Mouse (Mus musculus): ENCODE measurements around the gene E2f4. TPM values are rescaled to one million over a fixed set of nuclear protein-coding genes. Genes with fewer than 3 reads are reported as not detected.

Gene E2f4
- total and polyA plus RNA-seq, 2 experiments from 2014 or later = 28.3 to 39.2 TPM

DNA sequence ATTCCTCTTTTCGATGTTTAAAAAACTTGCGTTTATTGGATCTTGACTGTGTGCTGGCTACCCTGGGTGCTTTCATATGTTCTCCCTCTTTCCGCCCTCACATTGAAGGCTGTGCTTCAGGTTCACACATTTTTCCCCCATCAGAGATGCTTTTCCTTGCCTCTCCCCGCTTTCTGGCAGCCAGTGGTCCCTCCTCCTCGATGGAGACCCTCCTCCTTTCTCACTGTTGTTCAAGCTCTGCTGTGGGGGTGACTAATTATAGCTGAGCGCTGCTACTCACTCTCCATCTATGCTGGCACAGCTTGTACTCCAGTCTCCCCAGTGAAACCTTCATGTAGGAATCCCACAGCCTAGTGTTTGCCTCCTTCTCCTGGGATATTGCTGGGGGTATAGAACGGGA lies 52.7 kb downstream of the E2f4 start:
- H3K9ac ChIP-seq (replicated peaks; ENCODE audit: low read length) = peak overlapping the region; percentile 77; the same call in 1 of the 2 replicates
- DNase-seq (ENCODE audit: low spot score) (peak; percentile 43), ATAC-seq (no peak)
- H3K36me3 ChIP-seq (ENCODE audit: insufficient read depth, low read length) = no peaks in the 10 kb centered on the region; the same call in 1 of the 2 replicates
- no peaks in the 10 kb centered on the region for H3K27me3 ChIP-seq (ENCODE audit: insufficient read depth, low read length)
- peak overlapping the region; percentile 77 for H3K4me3 ChIP-seq (ENCODE audit: low read length)
- peak overlapping the region; percentile 83; the same call in 1 of the 2 replicates for H3K27ac ChIP-seq
- no peak for TF ChIP-seq CTCF (IDR thresholded peaks at IDR 0.05; ENCODE audit: low read depth)
- H3K9me3 ChIP-seq (ENCODE audit: low read length) = no peaks in the 10 kb centered on the region
- 28% methylated on average over 7 of the region's 7 CpGs for WGBS
- H3K4me2 ChIP-seq (ENCODE audit: low read depth, low read length) = peak overlapping the region; percentile 100
- H3K4me1 ChIP-seq (ENCODE audit: insufficient read depth, low read length) = peaks cover 15% of the 10 kb centered on the region

DNA sequence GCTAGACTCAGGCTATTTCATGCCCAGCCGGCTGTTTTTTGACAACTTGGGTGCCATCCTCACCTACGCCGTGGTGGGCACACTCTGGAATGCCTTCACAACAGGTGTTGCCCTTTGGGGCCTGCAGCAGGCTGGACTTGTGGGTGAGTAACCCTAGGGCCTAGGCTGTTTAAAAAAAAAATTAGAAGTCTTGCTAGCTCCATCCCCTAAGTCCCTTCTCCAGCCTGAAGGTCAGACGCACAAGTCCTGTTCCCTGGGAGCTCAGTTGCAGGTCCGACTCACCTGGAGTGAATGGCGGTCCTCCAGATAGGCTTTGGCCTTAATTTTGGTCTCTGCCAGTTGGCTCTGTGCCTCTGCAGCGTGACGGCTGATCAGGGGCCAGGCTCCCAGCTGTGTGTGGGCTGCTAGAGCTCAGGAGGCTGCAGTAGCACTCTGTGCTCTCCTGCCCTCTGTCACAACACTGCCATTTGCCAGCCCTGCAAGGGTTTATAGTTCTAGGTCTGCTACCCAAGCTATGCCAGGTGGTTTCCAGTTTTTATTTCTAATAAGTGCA lies 56.2 kb downstream of the E2f4 start:
- DNase-seq (ENCODE audit: low spot score) = no peak
- Histone ChIP-seq H3K4me2 (ENCODE audit: low read depth, low read length) (no peak overlapping the region), H3K4me1 (ENCODE audit: insufficient read depth, low read length) (peaks cover 9% of the 10 kb centered on the region; the same call in 1 of the 2 replicates), H3K9me3 (ENCODE audit: low read length) (no peaks in the 10 kb centered on the region), H3K9ac (replicated peaks; ENCODE audit: low read length) (no peak overlapping the region), H3K27me3 (ENCODE audit: insufficient read depth, low read length) (no peaks in the 10 kb centered on the region), H3K4me3 (ENCODE audit: low read length) (no peak overlapping the region), H3K36me3 (ENCODE audit: insufficient read depth, low read length) (peaks cover 7% of the 10 kb centered on the region), H3K27ac (no peak overlapping the region)
- ATAC-seq = no peak
- no peak for TF ChIP-seq CTCF (IDR thresholded peaks at IDR 0.05; ENCODE audit: low read depth)
- 52% methylated on average over 8 of the region's 8 CpGs for WGBS

DNA sequence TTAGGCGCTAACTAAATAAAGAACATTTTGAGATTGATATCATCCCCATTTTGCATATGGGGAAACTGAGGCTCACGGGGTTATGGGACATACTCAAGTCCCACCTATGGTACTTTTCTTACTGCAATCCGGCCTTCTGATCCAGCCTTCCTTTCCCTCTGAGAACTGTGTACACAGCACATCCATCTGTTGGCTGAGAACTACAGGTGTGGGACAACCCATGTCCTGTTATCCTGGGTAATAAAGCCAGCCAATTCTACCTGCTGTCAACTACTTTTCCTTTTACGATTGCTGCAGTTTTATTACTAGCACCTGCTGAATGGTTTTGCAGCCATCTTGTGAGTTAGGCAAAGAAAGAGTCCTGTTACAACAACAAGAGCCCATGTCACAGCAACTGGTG lies 57.1 kb downstream of the E2f4 start:
- ATAC-seq (no peak), DNase-seq (ENCODE audit: low spot score) (no peak)
- 91% methylated on average over 4 of the region's 4 CpGs for WGBS
- no peak overlapping the region for H3K4me2 ChIP-seq (ENCODE audit: low read depth, low read length)
- no peak overlapping the region for H3K27ac ChIP-seq
- peaks cover 7% of the 10 kb centered on the region for H3K36me3 ChIP-seq (ENCODE audit: insufficient read depth, low read length)
- no peaks in the 10 kb centered on the region for H3K27me3 ChIP-seq (ENCODE audit: insufficient read depth, low read length)
- peaks cover 9% of the 10 kb centered on the region; the same call in 1 of the 2 replicates for H3K4me1 ChIP-seq (ENCODE audit: insufficient read depth, low read length)
- no peak overlapping the region for H3K9ac ChIP-seq (replicated peaks; ENCODE audit: low read length)
- TF ChIP-seq CTCF (IDR thresholded peaks at IDR 0.05; ENCODE audit: low read depth) = no peak
- H3K9me3 ChIP-seq (ENCODE audit: low read length) = no peaks in the 10 kb centered on the region
- H3K4me3 ChIP-seq (ENCODE audit: low read length) = no peak overlapping the region

MicroRNA genes within 50 kb of the gene (microRNA counts, 519-probe panel; counts per million panel counts)
- microRNA mmu-miR-328 = 3,410 counts per million, percentile 57 among the panel's probes with 10 or more counts

Small RNAs within 50 kb of the gene (microRNA-seq; reads per million reads assigned to microRNA genes)
- gene Gm27320 = 0 reads per million in 2 experiments
- gene Mir328 = 512 to 883 reads per million in 2 experiments

Other genes starting within 250 kb of the E2f4 start
- not detected in 2 replicates for gene Ces3a, start 249.1 kb upstream of the E2f4 start, total RNA-seq (2014; rRNA removed)
- not detected in 2 replicates for gene Ces3a, start 249.1 kb upstream of the E2f4 start, polyA plus RNA-seq (2015; fragmentation: Nextera tagmentation; extraction: Ambion mirVana)
- not detected in 2 replicates for gene Ces3b, start 213.9 kb upstream of the E2f4 start, total RNA-seq (2014; rRNA removed)
- not detected in 2 replicates for gene Ces3b, start 213.9 kb upstream of the E2f4 start, polyA plus RNA-seq (2015; fragmentation: Nextera tagmentation; extraction: Ambion mirVana)
- gene Ces4a, start 165.9 kb upstream of the E2f4 start, total RNA-seq (2014; rRNA removed) = 0.10 TPM in 1 of 2 replicates, not detected in the other
- 0.16 TPM in 1 of 2 replicates, not detected in the other for gene Ces4a, start 165.9 kb upstream of the E2f4 start, polyA plus RNA-seq (2015; fragmentation: Nextera tagmentation; extraction: Ambion mirVana)
- gene Cbfb, start 127.0 kb upstream of the E2f4 start, total RNA-seq (2014; rRNA removed) = 45.1 and 54.3 TPM in 2 replicates
- gene Cbfb, start 127.0 kb upstream of the E2f4 start, polyA plus RNA-seq (2015; fragmentation: Nextera tagmentation; extraction: Ambion mirVana) = 27.8 and 30.5 TPM in 2 replicates
- 32.2 and 39.5 TPM in 2 replicates for gene D230025D16Rik, start 72.5 kb upstream of the E2f4 start, total RNA-seq (2014; rRNA removed)
- 22.1 and 23.5 TPM in 2 replicates for gene D230025D16Rik, start 72.5 kb upstream of the E2f4 start, polyA plus RNA-seq (2015; fragmentation: Nextera tagmentation; extraction: Ambion mirVana)
- 17.4 and 18.8 TPM in 2 replicates for gene B3gnt9, start 42.5 kb upstream of the E2f4 start, total RNA-seq (2014; rRNA removed)
- 10.4 and 10.7 TPM in 2 replicates for gene B3gnt9, start 42.5 kb upstream of the E2f4 start, polyA plus RNA-seq (2015; fragmentation: Nextera tagmentation; extraction: Ambion mirVana)
- 11.5 and 15.6 TPM in 2 replicates for gene Tradd, start 33.1 kb upstream of the E2f4 start, total RNA-seq (2014; rRNA removed)
- 14.6 and 14.9 TPM in 2 replicates for gene Tradd, start 33.1 kb upstream of the E2f4 start, polyA plus RNA-seq (2015; fragmentation: Nextera tagmentation; extraction: Ambion mirVana)
- gene Fbxl8, start 33.0 kb upstream of the E2f4 start, total RNA-seq (2014; rRNA removed) = 0.50 and 3.1 TPM in 2 replicates
- 1.2 and 1.3 TPM in 2 replicates for gene Fbxl8, start 33.0 kb upstream of the E2f4 start, polyA plus RNA-seq (2015; fragmentation: Nextera tagmentation; extraction: Ambion mirVana)
- 0.63 TPM in 1 of 2 replicates, not detected in the other for gene Hsf4, start 27.9 kb upstream of the E2f4 start, total RNA-seq (2014; rRNA removed)
- gene Hsf4, start 27.9 kb upstream of the E2f4 start, polyA plus RNA-seq (2015; fragmentation: Nextera tagmentation; extraction: Ambion mirVana) = 1.4 and 1.5 TPM in 2 replicates
- gene Nol3, start 21.5 kb upstream of the E2f4 start, total RNA-seq (2014; rRNA removed) = 2.1 and 2.6 TPM in 2 replicates
- gene Nol3, start 21.5 kb upstream of the E2f4 start, polyA plus RNA-seq (2015; fragmentation: Nextera tagmentation; extraction: Ambion mirVana) = 6.6 and 6.9 TPM in 2 replicates
- 52.3 and 63.4 TPM in 2 replicates for gene 4931428F04Rik, start 7.8 kb upstream of the E2f4 start, total RNA-seq (2014; rRNA removed)
- gene 4931428F04Rik, start 7.8 kb upstream of the E2f4 start, polyA plus RNA-seq (2015; fragmentation: Nextera tagmentation; extraction: Ambion mirVana) = 67.3 and 82.8 TPM in 2 replicates
- 2.4 and 8.2 TPM in 2 replicates for gene Exoc3l, start 1.6 kb upstream of the E2f4 start, total RNA-seq (2014; rRNA removed)
- 5.9 and 8.0 TPM in 2 replicates for gene Exoc3l, start 1.6 kb upstream of the E2f4 start, polyA plus RNA-seq (2015; fragmentation: Nextera tagmentation; extraction: Ambion mirVana)
- gene Elmo3, start 7.9 kb downstream of the E2f4 start, total RNA-seq (2014; rRNA removed) = 1.2 and 1.5 TPM in 2 replicates
- gene Elmo3, start 7.9 kb downstream of the E2f4 start, polyA plus RNA-seq (2015; fragmentation: Nextera tagmentation; extraction: Ambion mirVana) = 1.6 and 1.7 TPM in 2 replicates
- gene Lrrc29, start 28.6 kb downstream of the E2f4 start, total RNA-seq (2014; rRNA removed) = 1.9 and 5.2 TPM in 2 replicates
- 3.1 and 4.1 TPM in 2 replicates for gene Lrrc29, start 28.6 kb downstream of the E2f4 start, polyA plus RNA-seq (2015; fragmentation: Nextera tagmentation; extraction: Ambion mirVana)
- 72.1 and 101 TPM in 2 replicates for gene Tmem208, start 28.7 kb downstream of the E2f4 start, total RNA-seq (2014; rRNA removed)
- gene Tmem208, start 28.7 kb downstream of the E2f4 start, polyA plus RNA-seq (2015; fragmentation: Nextera tagmentation; extraction: Ambion mirVana) = 138 and 143 TPM in 2 replicates
- gene Fhod1, start 50.3 kb downstream of the E2f4 start, total RNA-seq (2014; rRNA removed) = 3.1 and 3.2 TPM in 2 replicates
- 0.45 and 1.1 TPM in 2 replicates for gene Fhod1, start 50.3 kb downstream of the E2f4 start, polyA plus RNA-seq (2015; fragmentation: Nextera tagmentation; extraction: Ambion mirVana)
- gene Slc9a5, start 51.2 kb downstream of the E2f4 start, total RNA-seq (2014; rRNA removed) = 24.2 and 28.6 TPM in 2 replicates
- 10.3 and 10.6 TPM in 2 replicates for gene Slc9a5, start 51.2 kb downstream of the E2f4 start, polyA plus RNA-seq (2015; fragmentation: Nextera tagmentation; extraction: Ambion mirVana)
- 6.3 and 7.3 TPM in 2 replicates for gene Plekhg4, start 75.6 kb downstream of the E2f4 start, total RNA-seq (2014; rRNA removed)
- gene Plekhg4, start 75.6 kb downstream of the E2f4 start, polyA plus RNA-seq (2015; fragmentation: Nextera tagmentation; extraction: Ambion mirVana) = 1.3 and 1.6 TPM in 2 replicates
- gene Kctd19, start 115.8 kb downstream of the E2f4 start, total RNA-seq (2014; rRNA removed) = 0.11 and 0.16 TPM in 2 replicates
- 0.09 and 0.15 TPM in 2 replicates for gene Kctd19, start 115.8 kb downstream of the E2f4 start, polyA plus RNA-seq (2015; fragmentation: Nextera tagmentation; extraction: Ambion mirVana)
- 0.68 and 1.7 TPM in 2 replicates for gene Lrrc36, start 115.9 kb downstream of the E2f4 start, total RNA-seq (2014; rRNA removed)
- gene Lrrc36, start 115.9 kb downstream of the E2f4 start, polyA plus RNA-seq (2015; fragmentation: Nextera tagmentation; extraction: Ambion mirVana) = 0.50 and 0.66 TPM in 2 replicates
- gene Tppp3, start 173.9 kb downstream of the E2f4 start, total RNA-seq (2014; rRNA removed) = 106 and 108 TPM in 2 replicates
- 197 and 201 TPM in 2 replicates for gene Tppp3, start 173.9 kb downstream of the E2f4 start, polyA plus RNA-seq (2015; fragmentation: Nextera tagmentation; extraction: Ambion mirVana)
- 49.3 and 54.2 TPM in 2 replicates for gene Zdhhc1, start 199.2 kb downstream of the E2f4 start, total RNA-seq (2014; rRNA removed)
- 31.3 and 34.7 TPM in 2 replicates for gene Zdhhc1, start 199.2 kb downstream of the E2f4 start, polyA plus RNA-seq (2015; fragmentation: Nextera tagmentation; extraction: Ambion mirVana)
- gene Hsd11b2, start 221.1 kb downstream of the E2f4 start, total RNA-seq (2014; rRNA removed) = 6.1 and 9.9 TPM in 2 replicates
- 6.3 and 7.4 TPM in 2 replicates for gene Hsd11b2, start 221.1 kb downstream of the E2f4 start, polyA plus RNA-seq (2015; fragmentation: Nextera tagmentation; extraction: Ambion mirVana)